Mouse (Mus musculus): Measurements from ENCODE around the gene Trim71.

DNA sequence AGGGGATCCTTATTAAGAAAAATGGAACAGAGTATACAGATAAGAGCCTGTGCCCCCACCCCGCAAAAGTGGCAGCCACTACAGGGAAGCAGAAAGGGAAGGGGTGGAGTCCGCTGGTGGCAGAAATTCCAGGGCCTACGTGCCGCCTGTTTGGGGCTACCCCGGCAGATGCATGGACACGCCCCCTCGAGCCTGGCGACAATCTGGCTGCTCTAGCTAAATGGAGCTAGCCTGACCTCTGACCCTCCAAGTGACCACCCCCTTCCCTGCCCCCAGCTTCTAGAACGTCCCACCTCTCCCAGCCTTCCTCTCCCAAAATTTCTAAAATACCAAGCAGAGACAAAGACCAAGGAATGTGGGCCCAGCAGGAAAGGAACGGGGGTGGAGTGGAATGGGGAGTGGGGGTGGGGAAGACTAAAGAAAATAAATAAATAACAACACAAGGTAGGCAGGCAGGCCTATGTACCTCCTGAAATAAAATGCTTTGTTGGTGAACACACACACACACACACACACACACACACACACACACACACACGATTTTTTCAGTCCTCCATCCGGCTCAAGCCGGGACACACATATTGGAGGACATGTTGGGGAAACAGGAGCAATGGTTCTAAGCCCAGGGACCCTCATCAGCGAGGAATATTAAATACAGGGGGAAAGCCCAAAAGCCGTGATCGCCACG, 36.0 kb downstream of the Trim71 start:
- TF ChIP-seq POLR2A (IDR thresholded peaks at IDR 0.05; ENCODE audit: low read depth, low read length), result no peak
- no peak for TF ChIP-seq CTCF (IDR thresholded peaks at IDR 0.05; ENCODE audit: extremely low read depth, insufficient read length, insufficient replicate concordance, low read depth, low read length)

Measured in small intestine, adult 2 months (tissue).